Mouse (Mus musculus) c-Kit-negative CD71-positive TER-119-positive erythroid progenitor cells, embryonic 14.5 days (primary cell): ENCODE measurements at regions not wholly inside any gene's neighbourhood (a gene's known extent, or its start where the extent isn't known, plus 50 kb on each side); places are given as distances from the start of the nearest gene placed in this dataset.

Source experiments
- DNase-seq: peaks from one replicate; pipeline ENCODE4 v3.0.0-alpha.2; 2013; ENCODE audit warnings: low read depth, low spot score

- no peak for DNase-seq
These were observed 250.0 kb upstream of the Fam92a start for GRCm38 (mm10) chr4:12421628-12422319.

GRCm38 (mm10) chr4:12418086-12418485, 246.3 kb upstream of the Fam92a start:
- no peak for DNase-seq

- DNase-seq = no peak
These were observed 223.5 kb upstream of the Fam92a start for GRCm38 (mm10) chr4:12395344-12395743.

GRCm38 (mm10) chr4:12376797-12377570, 205.2 kb upstream of the Fam92a start:
- DNase-seq = no peak

- no peak for DNase-seq
These were observed 197.7 kb upstream of the Fam92a start for GRCm38 (mm10) chr4:12369551-12369950.

GRCm38 (mm10) chr4:12356992-12357634, 185.3 kb upstream of the Fam92a start:
- DNase-seq = no peak

- no peak for DNase-seq
These were observed 181.6 kb upstream of the Fam92a start for GRCm38 (mm10) chr4:12353337-12353856.

- no peak for DNase-seq
These were observed 167.4 kb upstream of the Fam92a start for GRCm38 (mm10) chr4:12339236-12339635.

GRCm38 (mm10) chr4:12334832-12335587, 163.2 kb upstream of the Fam92a start:
- DNase-seq = no peak

GRCm38 (mm10) chr4:12334429-12334828, 162.6 kb upstream of the Fam92a start:
- no peak for DNase-seq

GRCm38 (mm10) chr4:12316024-12316423, 144.2 kb upstream of the Fam92a start:
- no peak for DNase-seq

GRCm38 (mm10) chr4:12308332-12308731, 136.5 kb upstream of the Fam92a start:
- no peak for DNase-seq

- DNase-seq = no peak
These were observed 135.1 kb upstream of the Fam92a start for GRCm38 (mm10) chr4:12306618-12307565.

GRCm38 (mm10) chr4:12287079-12287686, 115.4 kb upstream of the Fam92a start:
- DNase-seq = no peak

- no peak for DNase-seq
These were observed 114.6 kb upstream of the Fam92a start for GRCm38 (mm10) chr4:12286391-12286790.

- no peak for DNase-seq
These were observed 114.2 kb upstream of the Fam92a start for GRCm38 (mm10) chr4:12285983-12286382.

- no peak for DNase-seq
These were observed 106.1 kb upstream of the Fam92a start for GRCm38 (mm10) chr4:12277949-12278348.

GRCm38 (mm10) chr4:12273369-12273768, 101.6 kb upstream of the Fam92a start:
- no peak for DNase-seq

- no peak for DNase-seq
These were observed 101.1 kb upstream of the Fam92a start for GRCm38 (mm10) chr4:12272914-12273313.

- no peak for DNase-seq
These were observed 100.6 kb upstream of the Fam92a start for GRCm38 (mm10) chr4:12272378-12272777.
